Comparison of ENCODE assay signal across 10 mouse cellular contexts in the genomic region with DNA sequence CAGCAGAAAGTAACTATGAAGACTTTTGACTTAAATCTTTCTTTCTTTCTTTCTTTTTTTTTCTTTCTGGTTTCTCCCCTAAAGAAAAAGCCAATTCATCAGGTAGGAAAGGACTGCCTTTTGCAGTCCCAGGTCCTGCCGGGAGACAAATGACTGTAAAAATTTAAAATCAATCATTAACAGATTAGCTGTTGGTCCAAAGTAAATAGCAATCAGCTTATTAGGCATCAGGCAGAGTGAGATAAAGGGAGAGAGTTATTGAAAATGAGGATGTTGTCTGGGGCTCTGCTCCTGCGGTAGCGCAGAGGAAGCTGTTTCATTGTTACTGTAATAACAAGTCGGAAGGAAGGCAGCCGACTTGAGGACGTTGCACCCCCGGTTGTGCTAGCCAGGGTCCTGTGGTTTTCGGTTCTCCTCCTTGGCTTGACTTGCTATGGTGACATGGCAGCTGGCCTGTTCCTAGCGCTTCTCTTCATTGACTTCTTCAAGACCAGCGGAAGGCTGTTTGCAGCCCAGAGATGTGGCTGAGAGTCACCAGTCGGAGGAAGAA.
DNase-seq lines count a peak whose midpoint lies in the region; ATAC-seq lines count a peak whose summit lies in the region.
"Had no signal": no experiment of that assay in that cellular context is flagged by ENCODE, and none has a peak within 500 bp of the region (broad histone marks: within the 10 kb centered on the region; RNA-seq: fewer than 3 reads in every experiment).

No protein-coding gene starts in this region.

- H3K36me3 ChIP-seq in intestine, embryonic 15.5 days: no peaks in the 10 kb centered on the region
- no peaks in the 10 kb centered on the region for H3K36me3 ChIP-seq in macrophage (ENCODE audit: inconsistent target)
- H3K36me3 ChIP-seq: stomach, embryonic 15.5 days had no signal

- 0 out of 2 replicates have a peak, but pooled peaks have one; percentile 23 for ATAC-seq in intestine, embryonic 15.5 days

- no peak overlapping the region for H3K9ac ChIP-seq in intestine, embryonic 15.5 days
- H3K9ac ChIP-seq: stomach, embryonic 15.5 days had no signal

- H3K27me3 ChIP-seq in intestine, embryonic 15.5 days (replicated peaks): no peaks in the 10 kb centered on the region
- H3K27me3 ChIP-seq: stomach, embryonic 15.5 days had no signal

- WGBS in intestine, embryonic 15.5 days: 41% methylated on average over 11 of the region's 11 CpGs
- WGBS in macrophage (ENCODE audit: missing documents): under 1% methylated on average over 11 of the region's 11 CpGs

- H3K27ac ChIP-seq in intestine, embryonic 15.5 days: no peak overlapping the region
- peak overlapping the region; percentile 37 for H3K27ac ChIP-seq in macrophage
- H3K27ac ChIP-seq: stomach, embryonic 15.5 days had no signal

- H3K79me2 ChIP-seq in macrophage (ENCODE audit: inconsistent target): no peaks in the 10 kb centered on the region

- H3K4me2 ChIP-seq in intestine, embryonic 15.5 days (replicated peaks): peak overlapping the region; percentile 31; the same call in 1 of the 2 replicates
- H3K4me2 ChIP-seq: stomach, embryonic 15.5 days had no signal

- no peaks in the 10 kb centered on the region for H3K9me3 ChIP-seq in intestine, embryonic 15.5 days
- H3K9me3 ChIP-seq: stomach, embryonic 15.5 days had no signal

- H3K4me3 ChIP-seq in intestine, embryonic 15.5 days (replicated peaks): no peak overlapping the region
- H3K4me3 ChIP-seq in macrophage (ENCODE audit: inconsistent target): peak overlapping the region; percentile 2; the same call in 1 of the 2 replicates
- H3K4me3 ChIP-seq: stomach, embryonic 15.5 days had no signal

- peaks cover 8% of the 10 kb centered on the region; the same call in 1 of the 2 replicates for H3K4me1 ChIP-seq in intestine, embryonic 15.5 days (replicated peaks)
- H3K4me1 ChIP-seq: stomach, embryonic 15.5 days had no signal

- DNase-seq in heart, adult 18-20 months: peak; percentile 12 to 52
- DNase-seq in heart, adult 8-10 months (ENCODE audit: low spot score): no peak
- DNase-seq in 416B (ENCODE audit: low read depth): peak; percentile 97
- no peak for DNase-seq in frontal cortex, postnatal 36 days (ENCODE audit: low spot score in 2 of 2)
- DNase-seq in urinary bladder, adult 2 months (ENCODE audit: low spot score): no peak
- DNase-seq in layer of hippocampus, postnatal 25 days (ENCODE audit: extremely low spot score in 1 of 2, low spot score in 1 of 2): no peak
- DNase-seq: cerebellum, postnatal 25 days had no signal

Comparison
In these comparisons a context has a peak if more than half of its experiments do, and no peak if none do; other contexts are left out.
1. DNase-seq: peak in heart, adult 18-20 months (2 of 2) and 416B (single experiment); none in heart, adult 8-10 months (single experiment), frontal cortex, postnatal 36 days (0 of 2), urinary bladder, adult 2 months (single experiment) and layer of hippocampus, postnatal 25 days (0 of 2).